Mouse (Mus musculus) liver, embryonic 16.5 days (tissue): ENCODE measurements around the gene Yars. TPM values are rescaled to one million over a fixed set of nuclear protein-coding genes. Genes with fewer than 3 reads are reported as not detected.

ENCODE experiments used
- ATAC-seq: fragments of 200-750 bp; cut with Nextera tagmentation; 2 replicates; pipeline ENCODE4 v1.8.0; 2017; ENCODE audit warnings: low read depth, mild to moderate bottlenecking, moderate number of reproducible peaks, moderate library complexity
- H3K27ac ChIP-seq: fragments of 300-500 bp; sonication (generic); 2 replicates; pipeline ENCODE4 v1.5.1; 2014; ENCODE audit warnings: mild to moderate bottlenecking, low read length
- H3K27me3 ChIP-seq: fragments of 300-500 bp; sonication (generic); 2 replicates; pipeline ENCODE4 v1.6.1; 2014; ENCODE audit warnings: low read depth, low read length, mixed read lengths; ENCODE audit not compliant: control insufficient read depth, insufficient read depth
- H3K36me3 ChIP-seq: fragments of 300-500 bp; sonication (generic); 2 replicates; pipeline ENCODE4 v1.6.1; 2014; ENCODE audit warnings: mild to moderate bottlenecking; ENCODE audit not compliant: control insufficient read depth, insufficient read depth
- H3K4me1 ChIP-seq: fragments of 300-500 bp; sonication (generic); 2 replicates; pipeline ENCODE4 v1.6.1; 2014; ENCODE audit warnings: low read depth, low read length, mixed read lengths; ENCODE audit not compliant: control insufficient read depth
- H3K4me2 ChIP-seq: fragments of 300-500 bp; sonication (generic); 2 replicates; pipeline ENCODE4 v1.6.1; 2014; ENCODE audit warnings: low read depth, low read length, mixed read lengths
- H3K4me3 ChIP-seq: fragments of 300-500 bp; sonication (generic); 2 replicates; pipeline ENCODE4 v1.5.1; 2014; ENCODE audit warnings: low read depth, mild to moderate bottlenecking, low read length
- H3K9ac ChIP-seq: fragments of 300-500 bp; sonication (generic); 2 replicates; pipeline ENCODE4 v1.6.1; 2014; ENCODE audit warnings: low read depth, low read length
- H3K9me3 ChIP-seq: fragments of 300-500 bp; sonication (generic); replicated peaks from 2 replicates; pipeline ENCODE4 v1.6.1; 2016; ENCODE audit warnings: low read length; ENCODE audit not compliant: control insufficient read depth
- WGBS: fragments of 180-500 bp; shearing (Covaris S2); extraction: QIAGEN DNeasy Blood & Tissue Kit; methylation state at CpG from one replicate; pipeline ENCODE4 v1.1.7; 2014; ENCODE audit not compliant: insufficient replicate concordance; 5-methylcytosine and 5-hydroxymethylcytosine counted together
- polyA plus RNA-seq: library from polyadenylated mRNA; unstranded; fragments of >200 nt; fragmentation: Nextera tagmentation; extraction: Ambion mirVana; gene quantifications from 2 replicates; pipeline ENCODE4 v1.2.1, GENCODE M21; 2015

Gene Yars
- polyA plus RNA-seq, 1 experiment from 2014 or later = 56.4 TPM

GRCm38 (mm10) chr4:129244802-129245201 is 55.2 kb downstream of the Yars start:
- ATAC-seq = no peak
- WGBS = 17% methylated on average over 4 of the region's 4 CpGs
- Histone ChIP-seq H3K9me3 (no peaks in the 10 kb centered on the region), H3K36me3 (no peaks in the 10 kb centered on the region), H3K4me2 (no peak overlapping the region), H3K27ac (no peak overlapping the region), H3K4me1 (peaks cover 24% of the 10 kb centered on the region), H3K9ac (no peak overlapping the region), H3K27me3 (peaks cover 50% of the 10 kb centered on the region), H3K4me3 (no peak overlapping the region)

GRCm38 (mm10) chr4:129246360-129247301 is 57.1 kb downstream of the Yars start:
- Histone ChIP-seq H3K27me3 (peaks cover 50% of the 10 kb centered on the region), H3K4me3 (peak overlapping the region; percentile 70; the same call in 1 of the 2 replicates), H3K36me3 (no peaks in the 10 kb centered on the region), H3K9me3 (no peaks in the 10 kb centered on the region), H3K4me2 (peak overlapping the region; percentile 42), H3K4me1 (peaks cover 29% of the 10 kb centered on the region), H3K27ac (no peak overlapping the region), H3K9ac (no peak overlapping the region)
- 34% methylated on average over 15 of the region's 15 CpGs for WGBS
- peak; percentile 51 for ATAC-seq

DNA sequence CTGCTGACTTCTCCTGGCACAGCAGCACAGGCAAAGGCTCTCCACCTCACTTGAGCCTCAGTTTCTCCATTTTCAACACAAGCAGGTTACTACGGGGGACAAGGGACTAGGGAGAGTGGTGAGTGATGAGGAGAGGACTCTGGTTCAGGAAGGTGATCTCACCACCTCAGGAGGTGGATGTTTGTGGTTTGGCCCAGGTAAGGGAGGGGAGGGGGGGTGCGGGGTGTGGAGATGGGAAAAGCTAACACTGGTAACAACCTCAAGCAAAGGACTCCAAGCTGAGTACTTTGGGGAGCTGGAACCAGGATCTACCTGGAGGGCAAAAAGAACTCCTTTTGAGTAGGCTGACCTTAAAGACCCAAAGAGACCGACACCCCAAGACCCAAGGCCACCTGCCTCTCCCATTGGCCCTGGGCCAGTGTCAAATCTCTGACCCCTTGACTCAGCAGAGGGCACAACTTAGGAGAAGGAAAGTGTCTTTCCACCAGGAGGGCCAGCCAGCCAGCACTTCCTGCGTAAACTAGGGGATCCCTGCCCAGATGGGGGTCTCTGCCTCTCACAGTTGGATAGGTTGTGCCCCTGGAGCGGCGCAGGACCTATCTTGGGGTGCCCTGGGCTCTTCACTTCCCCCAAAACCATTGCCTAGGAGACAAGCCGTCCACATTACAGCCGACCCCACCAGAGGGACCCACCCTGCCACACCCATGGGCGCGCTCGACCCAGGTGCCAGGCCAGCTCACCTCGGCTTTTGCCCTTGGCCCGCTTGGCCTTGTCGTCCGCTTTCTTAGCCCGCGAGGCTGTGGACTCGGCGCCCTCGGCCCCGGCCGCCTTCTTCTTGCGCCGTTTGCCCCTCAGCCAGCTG is 58.1 kb downstream of the Yars start:
- Histone ChIP-seq H3K4me2 (peak overlapping the region; percentile 90), H3K4me3 (peak overlapping the region; percentile 70), H3K36me3 (no peaks in the 10 kb centered on the region), H3K27me3 (peaks cover 50% of the 10 kb centered on the region), H3K9me3 (no peaks in the 10 kb centered on the region), H3K4me1 (peaks cover 31% of the 10 kb centered on the region), H3K27ac (peak overlapping the region; percentile 56; the same call in 1 of the 2 replicates), H3K9ac (peak overlapping the region; percentile 67)
- ATAC-seq = no peak; the same call in 1 of the 2 replicates
- WGBS = 13% methylated on average over 24 of the region's 24 CpGs

- H3K27ac ChIP-seq = peak overlapping the region; percentile 56; the same call in 1 of the 2 replicates
- peak overlapping the region; percentile 67 for H3K9ac ChIP-seq
- peaks cover 31% of the 10 kb centered on the region for H3K4me1 ChIP-seq
- WGBS = 3% methylated on average over 24 of the region's 74 CpGs
- H3K27me3 ChIP-seq = peaks cover 50% of the 10 kb centered on the region
- peak overlapping the region; percentile 70 for H3K4me3 ChIP-seq
- peak overlapping the region; percentile 90 for H3K4me2 ChIP-seq
- no peak; the same call in 1 of the 2 replicates for ATAC-seq
- H3K36me3 ChIP-seq = no peaks in the 10 kb centered on the region
- H3K9me3 ChIP-seq = no peaks in the 10 kb centered on the region
Observed at GRCm38 (mm10) chr4:129248243-129248767, 58.7 kb downstream of the Yars start.

DNA sequence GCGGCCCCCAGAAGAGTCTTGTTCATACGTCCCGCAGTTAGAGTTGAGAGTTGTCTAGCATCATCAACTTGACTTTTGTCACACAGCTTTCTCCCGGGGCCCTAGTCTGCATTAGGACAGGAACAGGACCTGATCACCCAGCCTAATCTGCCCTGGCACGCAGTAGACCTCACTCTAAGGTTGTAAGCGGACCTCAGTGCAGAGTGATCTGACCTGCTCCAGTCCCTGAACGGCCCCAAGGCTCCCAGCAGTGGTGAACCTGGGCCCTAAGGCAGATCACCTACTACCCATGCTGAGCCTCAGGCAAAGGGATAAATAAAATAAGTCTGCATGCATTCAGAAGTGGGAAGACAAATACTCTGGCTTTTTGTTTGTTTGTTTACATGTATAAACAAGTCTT is 59.7 kb downstream of the Yars start:
- Histone ChIP-seq H3K9ac (no peak overlapping the region), H3K27me3 (peaks cover 50% of the 10 kb centered on the region), H3K4me3 (no peak overlapping the region), H3K4me2 (no peak overlapping the region), H3K27ac (no peak overlapping the region), H3K36me3 (no peaks in the 10 kb centered on the region), H3K4me1 (peaks cover 31% of the 10 kb centered on the region), H3K9me3 (no peaks in the 10 kb centered on the region)
- 56% methylated on average over 7 of the region's 7 CpGs for WGBS
- ATAC-seq = no peak

DNA sequence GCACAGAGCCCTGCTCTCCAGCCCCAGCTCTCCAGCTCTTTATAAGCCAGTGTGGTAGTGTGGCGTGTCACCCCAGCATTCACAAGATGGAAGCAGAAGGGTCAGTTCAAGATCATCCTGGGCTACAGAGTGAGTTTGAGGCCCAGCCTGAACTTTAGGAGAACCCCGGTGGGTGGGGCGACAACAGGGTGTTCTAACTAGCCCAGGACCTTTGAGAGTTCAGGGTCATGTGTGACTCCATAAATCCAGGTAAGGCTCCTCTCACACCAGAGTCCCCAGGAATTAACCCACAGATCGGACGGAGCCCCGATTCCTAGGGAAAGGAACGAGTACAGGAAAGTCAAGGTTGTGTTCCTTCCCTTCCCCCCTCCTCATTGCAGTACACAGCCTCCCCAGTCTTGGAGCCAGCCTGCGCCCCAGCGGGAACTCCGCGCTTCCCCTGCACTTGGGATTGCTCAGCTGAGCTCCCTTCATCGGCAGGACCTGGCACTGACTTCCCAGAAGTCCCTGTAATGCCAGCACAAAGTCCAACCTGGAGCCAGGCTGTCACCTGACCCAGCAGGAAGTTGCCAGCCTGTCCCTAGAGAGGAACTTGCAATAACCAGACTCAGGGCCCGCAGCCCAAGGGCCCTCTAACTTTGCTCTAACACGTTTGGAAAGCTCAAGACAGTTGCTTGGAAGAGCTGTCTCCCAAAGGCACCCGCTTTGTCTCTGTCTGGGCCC is 61.4 kb downstream of the Yars start:
- Histone ChIP-seq H3K4me1 (peaks cover 21% of the 10 kb centered on the region), H3K27ac (peak overlapping the region; percentile 63), H3K9ac (no peak overlapping the region), H3K4me3 (no peak overlapping the region), H3K36me3 (no peaks in the 10 kb centered on the region), H3K27me3 (peaks cover 44% of the 10 kb centered on the region), H3K4me2 (peak overlapping the region; percentile 44), H3K9me3 (no peaks in the 10 kb centered on the region)
- peak; percentile 60 for ATAC-seq
- 38% methylated on average over 15 of the region's 15 CpGs for WGBS

DNA sequence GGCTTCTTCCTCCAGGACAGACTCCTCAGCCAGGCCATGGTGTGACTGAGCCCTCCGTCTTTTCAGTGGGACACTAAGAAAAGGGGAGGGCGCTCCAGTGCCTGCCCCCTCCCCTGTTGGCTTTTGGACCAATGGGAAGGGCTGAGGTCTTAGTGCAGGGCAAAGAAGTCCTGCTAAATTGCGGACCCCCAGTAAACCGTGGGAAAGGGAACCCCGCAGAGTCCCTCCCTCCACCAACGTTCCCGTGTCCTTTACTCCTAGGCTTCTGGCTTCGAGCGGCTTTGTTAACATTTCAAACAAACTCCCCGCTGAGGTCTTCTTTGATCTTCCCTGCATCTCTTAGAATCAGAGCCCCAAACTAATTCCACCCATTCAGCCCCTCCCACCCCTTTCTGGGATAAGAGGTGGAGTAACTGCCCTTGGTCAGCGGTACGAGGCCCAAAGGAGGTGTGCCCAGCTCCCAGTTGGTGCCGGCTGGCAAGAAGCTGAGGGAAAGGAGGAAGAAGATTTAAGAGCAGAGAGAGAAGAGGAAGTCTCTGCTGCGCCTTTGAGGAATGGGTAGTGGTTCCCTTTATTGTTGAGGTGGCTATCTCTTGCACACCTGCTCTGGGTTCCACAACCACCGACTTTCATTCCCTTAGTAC is 62.0 kb downstream of the Yars start:
- 12% methylated on average over 15 of the region's 15 CpGs for WGBS
- H3K9ac ChIP-seq = no peak overlapping the region
- H3K4me1 ChIP-seq = peaks cover 27% of the 10 kb centered on the region
- peaks cover 37% of the 10 kb centered on the region for H3K27me3 ChIP-seq
- peak overlapping the region; percentile 44 for H3K4me2 ChIP-seq
- no peak overlapping the region for H3K4me3 ChIP-seq
- no peak for ATAC-seq
- peak overlapping the region; percentile 63 for H3K27ac ChIP-seq
- no peaks in the 10 kb centered on the region for H3K36me3 ChIP-seq
- H3K9me3 ChIP-seq = no peaks in the 10 kb centered on the region

DNA sequence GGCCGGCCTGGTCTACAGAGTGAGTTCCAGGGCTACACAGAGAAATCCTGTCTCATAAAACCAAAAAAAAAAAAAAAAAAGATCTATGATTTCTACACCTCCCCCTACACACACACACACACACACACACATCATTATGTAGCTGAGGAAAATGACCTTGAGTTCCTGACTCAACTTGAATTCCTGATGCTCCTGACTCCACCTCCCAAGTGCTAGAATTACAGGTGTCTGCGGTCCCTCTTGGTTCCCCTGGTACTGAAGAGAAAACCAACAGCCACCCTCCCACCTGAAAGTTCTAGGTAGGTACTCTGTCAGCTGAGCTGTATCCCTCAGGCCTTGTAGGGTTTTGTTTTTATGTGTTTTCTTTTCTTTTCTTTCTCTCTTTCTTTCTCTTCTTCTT is 62.9 kb downstream of the Yars start:
- no peak for ATAC-seq
- Histone ChIP-seq H3K4me1 (peaks cover 35% of the 10 kb centered on the region), H3K4me2 (no peak overlapping the region), H3K36me3 (no peaks in the 10 kb centered on the region), H3K9ac (no peak overlapping the region), H3K4me3 (no peak overlapping the region), H3K27ac (no peak overlapping the region), H3K9me3 (no peaks in the 10 kb centered on the region), H3K27me3 (peaks cover 28% of the 10 kb centered on the region)
- 73% methylated on average over 2 of the region's 2 CpGs for WGBS
